Mouse (Mus musculus) neural tube, embryonic 10.5 days (tissue): Measurements from ENCODE around the gene Luc7l2.

Experiments
- DNase-seq: peaks from one replicate; pipeline ENCODE4 v3.0.0-alpha.2; 2017; ENCODE audit warnings: low spot score; ENCODE audit errors: extremely low spot score

Gene Luc7l2

DNA sequence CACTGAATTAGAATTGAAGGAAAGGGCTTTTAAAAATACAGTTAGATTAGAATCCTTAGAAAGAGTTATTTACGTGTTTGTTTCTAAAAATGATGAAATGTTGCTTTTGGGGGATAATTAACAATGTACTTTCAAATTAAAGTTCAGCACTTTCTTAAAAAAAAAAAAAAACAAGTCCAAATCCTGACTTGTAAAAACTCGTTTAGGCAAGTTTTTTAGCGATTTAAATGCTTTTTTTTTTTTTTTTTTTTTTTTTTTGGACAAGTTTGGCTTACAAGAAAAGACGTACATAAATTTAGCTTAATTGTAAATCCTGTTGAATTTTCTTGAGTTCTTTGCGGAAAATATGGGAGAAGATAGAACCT is 1.5 kb downstream of the Luc7l2 start:
- DNase-seq, result no peak

DNA sequence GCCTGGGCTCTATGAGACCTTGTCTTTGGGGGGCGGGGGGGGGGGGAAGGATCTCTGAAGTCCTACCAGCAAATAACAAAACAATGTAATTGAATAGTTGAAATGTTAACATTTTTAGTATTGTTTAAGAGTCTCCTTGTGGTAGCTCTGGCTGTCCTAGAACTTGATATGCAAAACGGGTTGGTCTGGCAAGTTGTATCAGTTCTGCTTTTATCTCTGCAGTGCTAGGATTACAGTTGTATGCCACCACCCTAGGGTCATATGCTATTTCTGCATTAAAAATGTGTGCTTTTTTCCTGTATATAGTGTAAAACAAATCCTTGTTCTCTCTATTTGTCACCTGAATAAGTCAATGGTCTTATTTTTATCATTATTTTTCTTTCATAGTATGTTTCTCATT is 25.0 kb downstream of the Luc7l2 start:
- no peak for DNase-seq

DNA sequence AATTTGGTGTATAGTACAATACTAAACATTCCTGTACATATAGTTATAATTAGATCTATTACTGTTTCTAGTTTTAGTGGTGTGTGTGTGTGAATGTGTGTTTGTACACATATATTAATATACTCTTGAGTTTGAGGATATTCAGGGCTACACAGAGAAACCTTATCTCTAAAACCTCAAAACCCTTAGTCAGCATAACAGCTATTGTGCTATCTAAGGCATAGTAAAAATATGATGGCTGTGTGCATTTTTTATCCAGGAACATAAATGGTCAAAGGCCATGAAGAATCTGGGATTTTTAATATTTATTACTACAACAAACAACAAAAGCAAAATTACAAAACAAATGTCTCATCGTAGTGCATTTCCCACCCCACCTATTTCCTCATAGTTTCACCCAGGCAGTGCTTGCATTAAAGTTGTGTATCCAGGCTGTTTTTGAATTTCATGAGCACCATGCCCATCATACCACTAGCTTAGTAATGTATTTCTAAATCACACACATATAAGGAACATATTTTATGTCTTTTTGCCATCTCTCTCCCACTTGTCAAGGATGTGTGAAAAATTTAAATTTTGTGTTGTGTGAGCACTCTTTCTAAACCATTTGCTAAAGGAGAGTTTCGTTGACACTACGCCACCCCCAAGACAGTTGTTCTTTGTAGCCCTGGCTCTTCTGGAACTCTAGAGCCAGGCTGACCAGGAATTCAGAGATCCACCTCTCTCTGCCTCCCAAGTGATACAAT is 29.2 kb downstream of the Luc7l2 start:
- DNase-seq, result no peak

DNA sequence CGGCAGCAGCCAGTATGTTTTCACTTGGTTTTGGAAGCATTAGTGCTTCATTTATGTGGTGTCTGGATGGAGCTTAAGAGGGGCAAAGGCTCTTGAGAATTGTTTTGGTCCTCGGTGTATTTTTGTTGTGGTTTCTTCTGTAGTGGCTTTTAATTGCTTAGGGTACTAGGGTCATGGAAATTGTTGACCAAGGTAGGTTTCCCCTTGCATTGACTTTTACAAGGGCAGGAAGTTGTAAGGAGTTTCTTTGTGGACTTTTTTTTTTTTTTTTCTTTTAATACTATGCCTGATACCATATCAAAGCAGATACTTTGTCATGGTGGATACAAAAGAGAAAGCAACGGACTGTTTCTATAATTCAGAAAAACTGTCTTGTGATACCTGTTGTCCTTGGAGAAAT is 30.6 kb downstream of the Luc7l2 start:
- no peak for DNase-seq

DNA sequence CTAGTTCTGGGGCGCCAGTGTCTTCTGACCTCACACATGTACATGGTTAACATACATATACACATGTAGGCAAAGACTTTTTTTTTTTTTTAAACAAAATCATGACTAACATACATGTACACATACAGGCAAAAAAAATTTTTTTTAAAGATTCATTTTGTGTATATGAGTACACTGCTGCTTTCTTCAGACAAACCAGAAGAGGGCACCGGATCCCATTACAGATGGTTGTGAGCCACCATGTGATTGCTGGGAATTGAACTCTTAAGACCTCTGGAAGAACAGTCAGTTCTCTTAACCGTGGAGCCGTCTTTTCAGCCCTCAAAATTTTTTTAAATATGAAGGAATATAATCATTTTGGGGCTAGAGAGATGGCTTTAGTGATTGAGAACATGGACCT is 46.3 kb downstream of the Luc7l2 start:
- no peak for DNase-seq

DNA sequence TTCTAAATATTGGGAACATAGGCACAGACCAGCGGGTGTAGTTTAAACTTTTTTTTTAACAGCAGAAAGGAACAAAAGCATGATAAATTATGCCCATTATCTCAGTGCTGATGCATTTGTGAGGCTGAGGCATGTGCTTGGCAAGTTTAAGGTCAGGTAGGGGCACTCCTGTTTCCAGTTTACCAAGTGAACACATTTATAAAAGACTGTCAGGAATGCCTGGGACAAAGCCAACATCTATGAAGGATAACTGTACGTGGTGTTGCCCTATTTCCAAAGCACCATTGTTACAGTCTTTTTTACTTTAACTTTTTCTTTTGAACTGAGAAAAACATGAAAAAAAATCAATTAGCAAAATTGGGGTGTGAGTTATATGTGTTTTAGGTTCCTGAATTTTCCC is 58.8 kb downstream of the Luc7l2 start:
- DNase-seq, result no peak

DNA sequence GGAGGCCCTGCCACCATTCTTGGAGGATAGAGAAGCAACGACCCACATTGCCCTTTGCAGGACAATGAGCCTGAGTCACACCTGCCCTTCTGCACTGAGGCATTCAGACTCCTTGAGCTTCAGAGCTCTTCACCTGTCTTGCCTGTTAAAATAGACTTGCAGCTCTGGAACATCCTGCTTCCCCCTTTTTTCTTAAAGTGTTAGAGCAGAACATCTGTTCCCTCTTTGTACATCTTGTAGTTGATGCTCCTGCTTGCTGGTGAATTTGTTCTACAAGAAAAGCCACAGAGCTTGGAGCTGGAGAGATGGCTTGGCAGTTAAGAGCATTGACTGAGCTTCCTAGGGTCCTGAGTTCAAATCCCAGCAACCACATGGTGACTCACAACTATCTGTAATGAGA is 71.3 kb downstream of the Luc7l2 start:
- no peak for DNase-seq

DNA sequence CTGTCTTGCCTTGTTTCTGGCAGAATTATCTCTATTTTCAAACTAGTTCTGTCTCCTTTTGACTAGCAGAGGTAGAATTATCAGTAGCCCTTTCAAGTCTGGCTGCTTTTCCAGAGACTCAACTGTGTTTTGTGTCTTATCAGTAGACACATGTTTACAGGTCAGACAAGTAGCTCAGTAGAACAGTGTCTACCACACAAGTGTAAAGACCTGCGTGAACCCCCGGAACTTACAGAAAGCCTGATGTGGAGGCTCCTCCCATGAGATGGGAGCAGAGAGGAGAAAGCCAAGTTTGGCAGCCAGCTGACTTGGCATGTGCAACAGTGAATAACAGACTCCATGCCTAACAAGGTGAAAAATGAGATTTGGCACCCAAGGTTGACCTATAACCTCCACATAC is 72.3 kb downstream of the Luc7l2 start:
- peak; percentile 11 for DNase-seq

DNA sequence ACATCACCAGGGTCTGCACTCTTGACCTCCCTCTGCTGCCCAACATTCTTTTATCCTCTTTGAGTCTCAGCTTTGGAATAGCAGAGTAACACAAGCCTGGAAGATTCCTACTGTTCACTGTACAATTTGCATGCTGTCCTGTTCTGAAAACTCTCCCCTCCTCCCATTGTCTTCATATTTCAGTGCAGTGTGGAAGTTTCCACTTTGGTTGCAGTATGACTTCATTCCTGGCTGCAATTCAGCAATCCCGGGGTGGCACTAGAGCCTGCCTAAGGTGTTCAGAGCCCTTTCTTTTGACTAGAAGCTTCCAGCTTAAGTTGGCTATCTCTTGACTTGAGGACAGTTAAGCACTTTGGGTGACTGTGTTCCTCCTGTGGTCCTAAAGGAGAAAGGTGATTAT is 73.3 kb downstream of the Luc7l2 start:
- DNase-seq, result no peak

DNA sequence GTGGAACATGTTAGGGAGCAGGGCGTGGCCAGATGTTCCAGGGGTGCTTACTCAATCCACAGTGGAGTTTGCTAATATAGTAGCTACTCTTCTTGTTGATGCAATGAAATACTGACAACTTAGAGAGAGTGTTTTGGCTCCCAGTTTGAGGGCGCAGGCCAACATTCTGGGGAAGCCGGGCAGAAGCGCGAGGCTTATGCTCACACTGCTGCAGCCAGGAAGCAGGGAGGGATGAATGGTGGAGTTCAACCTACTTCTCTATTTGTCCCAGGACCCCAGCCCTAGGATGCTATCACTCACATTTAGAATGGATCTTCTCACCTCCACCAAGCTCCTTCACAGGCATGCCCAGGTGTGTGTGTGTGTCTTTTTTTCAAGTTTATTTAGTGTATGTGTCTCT is 75.0 kb downstream of the Luc7l2 start:
- DNase-seq, result peak; percentile 4

DNA sequence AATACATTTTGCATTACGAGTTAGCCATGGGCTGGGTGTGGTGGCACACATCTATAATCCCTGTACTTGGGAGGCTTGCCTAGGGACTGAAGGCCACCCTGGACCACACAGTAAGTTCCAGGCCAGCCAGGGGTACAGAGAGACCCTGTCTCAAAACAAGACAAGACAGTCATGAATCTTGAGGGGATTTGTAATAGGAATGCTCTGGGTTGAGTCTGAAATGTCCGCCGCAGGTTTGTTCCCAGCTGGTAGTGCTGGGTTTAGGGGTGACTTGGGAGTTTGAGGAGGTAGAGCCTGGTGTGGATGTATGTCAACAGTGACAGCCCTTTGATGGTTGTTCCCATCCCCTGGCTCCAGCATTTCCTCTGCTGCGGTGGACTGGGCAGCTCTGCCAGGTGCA is 75.9 kb downstream of the Luc7l2 start:
- no peak for DNase-seq

DNA sequence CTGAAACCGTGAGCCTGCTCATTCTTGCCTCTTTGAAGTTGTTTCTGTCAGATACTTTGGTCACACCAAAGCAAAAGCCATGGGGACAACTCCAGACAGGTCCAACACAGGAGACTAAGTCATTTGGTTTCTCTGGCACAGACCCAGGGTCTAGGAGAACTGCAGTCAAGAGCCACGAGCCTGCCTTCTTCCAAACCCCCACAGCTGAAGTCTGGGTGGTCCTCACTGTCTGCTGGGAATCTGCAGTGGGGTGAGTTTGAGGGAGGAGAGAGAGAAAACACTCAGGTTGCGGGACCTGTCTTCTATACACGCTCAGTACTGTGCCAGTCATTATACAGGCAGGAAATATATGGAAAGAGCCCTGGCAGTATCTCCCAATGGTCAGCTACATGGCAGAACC is 76.4 kb downstream of the Luc7l2 start:
- peak; percentile 7 for DNase-seq

DNA sequence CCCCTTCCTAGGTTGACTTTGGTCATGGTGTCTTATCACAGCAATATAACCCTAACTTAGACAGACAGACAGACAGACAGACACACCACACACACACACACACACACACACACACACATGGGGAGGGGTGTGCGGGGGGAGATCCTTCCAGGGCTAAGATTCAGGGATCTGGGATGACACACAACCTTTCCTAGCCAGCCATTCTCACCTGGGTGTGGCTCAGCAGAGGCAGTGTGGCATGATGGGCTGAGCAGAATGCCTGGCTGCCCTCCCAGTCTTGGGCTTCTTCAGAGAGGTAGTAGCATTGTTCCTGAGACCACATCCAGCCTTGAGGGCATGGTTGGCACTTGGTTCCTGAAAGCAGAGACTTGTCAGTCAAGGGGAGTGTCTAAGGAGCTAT is 78.4 kb downstream of the Luc7l2 start:
- no peak for DNase-seq

DNA sequence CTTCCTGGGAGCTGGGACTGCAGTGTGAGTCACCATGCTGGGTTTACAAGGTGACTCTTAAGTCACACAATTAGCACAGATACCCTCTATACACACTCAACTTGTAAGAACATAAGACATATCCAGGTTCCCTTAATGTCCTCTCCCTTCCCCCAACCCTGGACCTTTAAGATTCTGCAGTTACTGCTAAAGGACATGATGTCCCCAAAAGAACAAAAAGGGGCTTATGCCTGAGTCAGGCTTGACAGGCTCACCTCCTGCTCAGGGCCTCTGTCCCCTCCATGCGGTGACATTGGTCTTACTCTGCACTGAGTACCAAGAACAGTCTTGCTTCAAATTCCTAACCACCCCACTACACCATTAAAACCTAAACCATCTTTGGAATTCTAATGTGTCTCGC is 81.7 kb downstream of the Luc7l2 start:
- no peak for DNase-seq

DNA sequence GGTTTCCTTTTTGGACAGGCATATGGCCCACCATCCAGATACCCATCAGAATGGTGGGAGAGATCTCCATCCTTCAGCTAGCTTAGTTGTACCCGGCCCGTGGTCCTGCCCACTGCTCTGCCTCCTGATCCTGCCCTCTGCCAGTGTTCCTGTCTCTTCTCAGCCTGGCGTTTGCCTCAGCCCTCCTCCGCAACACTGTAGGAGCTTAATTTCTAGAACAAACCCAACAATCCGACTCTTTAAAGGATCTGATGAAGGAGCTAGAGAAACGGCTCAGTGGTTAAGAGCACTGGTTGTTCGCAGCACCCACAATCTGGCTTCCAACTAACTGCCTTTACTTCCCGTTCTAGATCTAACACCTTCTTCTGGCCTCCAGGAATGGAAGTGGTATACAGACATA is 83.3 kb downstream of the Luc7l2 start:
- DNase-seq, result no peak

DNA sequence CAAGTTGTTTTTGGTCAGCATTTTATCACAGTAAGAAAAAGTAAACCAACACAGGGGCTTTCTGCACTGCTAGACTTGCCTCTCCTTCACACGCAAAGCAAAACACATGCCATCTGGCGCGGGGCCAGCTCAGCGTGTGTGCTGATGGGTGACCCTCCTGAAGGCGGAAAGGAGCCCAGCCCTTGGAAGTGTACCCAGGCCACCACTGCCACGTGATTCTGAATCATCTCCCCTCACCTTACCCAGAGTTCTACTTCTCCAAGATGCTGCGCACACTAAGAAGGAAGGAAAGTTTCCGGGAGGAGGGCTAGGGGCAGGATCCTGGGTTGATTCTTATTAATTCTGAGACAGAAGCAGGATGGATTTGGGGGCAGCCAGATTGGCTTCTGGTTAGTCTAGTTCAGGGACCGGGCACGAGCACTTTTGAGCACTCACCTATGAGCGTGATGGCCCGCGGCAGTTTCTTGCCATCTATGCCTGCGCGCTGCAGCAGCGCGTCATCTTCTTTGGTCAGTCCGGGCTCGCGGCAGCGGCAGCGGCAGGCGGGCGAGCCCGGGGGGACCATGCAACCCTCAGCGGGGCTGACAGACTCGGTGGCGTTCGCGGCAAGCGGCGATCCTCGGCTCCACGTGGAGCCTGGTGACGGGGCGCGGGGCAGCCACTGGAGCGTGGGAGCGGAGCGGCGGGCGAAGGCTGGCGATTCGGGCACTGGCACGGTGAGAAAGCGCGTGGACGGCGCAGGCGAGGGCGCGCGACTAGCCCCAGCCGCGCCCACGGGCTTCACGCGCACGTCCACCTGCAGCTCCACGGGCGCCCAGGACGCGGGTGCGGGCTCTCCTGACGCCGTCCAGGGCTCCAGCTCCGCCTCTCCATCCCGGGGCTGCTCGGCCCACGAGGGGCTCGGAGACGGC is 85.1 kb downstream of the Luc7l2 start:
- peak; percentile 67 for DNase-seq

DNA sequence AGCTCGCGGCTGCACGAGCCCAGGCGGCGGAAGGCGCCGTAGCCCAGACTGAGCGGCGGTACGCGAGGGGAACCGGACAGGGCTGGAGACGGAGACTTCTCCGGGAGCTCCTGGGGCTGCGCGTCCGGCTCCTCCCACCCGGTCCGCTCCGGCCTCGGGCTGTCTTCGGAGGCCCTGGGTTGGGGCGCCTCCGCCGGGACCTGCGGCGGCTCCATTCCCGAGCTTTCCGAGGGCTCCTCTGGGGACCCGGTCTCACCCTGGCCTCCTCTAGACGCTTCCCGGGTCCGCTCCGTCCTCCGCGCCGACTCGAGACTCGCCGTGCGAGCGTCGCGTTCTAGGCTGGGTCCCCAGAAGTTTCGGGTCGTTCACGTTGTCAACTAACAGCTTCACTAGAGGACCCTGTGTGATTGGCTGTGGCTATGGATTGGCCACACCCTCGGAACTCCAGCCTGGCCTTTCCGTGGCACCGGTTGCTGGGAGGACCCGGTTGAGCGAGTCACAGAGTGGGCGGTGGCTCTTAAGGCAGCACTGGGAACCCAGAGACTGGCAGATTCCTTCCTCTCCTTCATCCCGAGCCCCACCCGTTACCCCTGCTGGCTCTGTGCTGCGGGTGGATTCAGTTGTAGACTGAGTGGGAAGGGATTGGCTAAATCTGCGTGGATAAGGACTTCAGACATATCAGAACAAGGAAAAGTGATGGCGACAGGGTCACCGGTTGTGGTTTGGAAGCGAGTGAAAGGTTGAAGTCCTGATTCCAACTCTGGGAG is 85.9 kb downstream of the Luc7l2 start, which contains the start of gene Klrg2:
Gene Klrg2, minus strand, starts transcription at position 391 of the 767 bp plus-strand sequence.
- DNase-seq, result peak; percentile 64

DNA sequence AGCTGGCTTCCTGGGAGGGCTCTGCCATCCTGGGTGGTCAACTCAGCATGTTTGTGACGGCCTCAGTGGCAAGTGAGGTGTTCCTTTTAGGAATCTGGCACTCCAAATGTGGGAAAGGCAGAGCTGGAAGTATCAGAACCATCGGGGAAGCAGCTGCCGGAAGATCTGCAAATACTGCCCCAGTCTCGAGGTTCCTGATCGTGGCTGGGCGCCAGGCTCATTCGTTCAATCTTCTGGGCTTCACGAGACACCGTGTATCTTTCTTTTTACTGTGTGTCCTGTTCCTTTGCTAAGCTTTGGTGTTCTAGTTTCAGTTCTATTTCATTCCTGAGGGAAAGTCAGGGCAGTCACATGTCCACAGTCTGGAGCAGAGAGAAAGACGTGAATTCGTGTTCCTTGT is 89.3 kb downstream of the Luc7l2 start:
- no peak for DNase-seq

DNA sequence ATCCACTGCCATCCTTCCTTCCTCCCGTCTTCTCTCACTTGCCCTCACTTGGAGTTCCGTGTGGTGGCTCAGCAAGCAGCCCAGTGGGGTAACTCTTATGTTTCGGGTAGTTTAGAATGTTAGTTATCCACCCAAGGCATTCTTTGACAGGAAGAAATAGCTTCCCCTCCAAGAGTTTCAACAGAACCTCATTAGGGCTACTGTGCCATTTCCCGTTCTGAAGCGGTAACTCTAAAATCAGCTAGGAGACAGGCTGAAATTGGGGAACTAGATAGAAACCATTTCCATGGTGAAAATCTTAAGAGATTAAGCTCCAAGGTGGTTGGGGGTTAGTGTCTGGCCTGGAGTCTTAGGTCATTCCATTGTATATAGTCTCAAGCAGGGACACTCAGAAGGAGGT is 90.1 kb downstream of the Luc7l2 start:
- no peak for DNase-seq

DNA sequence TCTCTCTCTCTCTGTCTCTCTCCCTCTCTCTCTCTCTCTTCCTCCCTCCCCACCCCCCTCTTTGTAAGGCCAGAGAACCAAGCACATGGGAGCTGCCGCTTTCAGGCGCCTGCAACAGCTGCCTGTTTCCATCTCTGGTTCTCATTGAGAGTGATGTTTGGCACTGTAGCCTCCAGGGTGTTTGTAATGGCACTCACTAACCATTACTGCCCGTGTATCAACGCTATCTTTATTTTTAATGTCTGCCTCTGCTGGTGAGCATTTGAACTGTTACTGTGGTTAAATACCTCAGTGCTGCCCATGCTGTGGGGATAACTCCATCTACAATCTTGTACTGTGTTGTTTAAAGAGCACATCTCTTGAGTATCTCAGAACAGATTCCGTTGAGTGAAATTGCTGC is 90.5 kb downstream of the Luc7l2 start:
- no peak for DNase-seq

DNA sequence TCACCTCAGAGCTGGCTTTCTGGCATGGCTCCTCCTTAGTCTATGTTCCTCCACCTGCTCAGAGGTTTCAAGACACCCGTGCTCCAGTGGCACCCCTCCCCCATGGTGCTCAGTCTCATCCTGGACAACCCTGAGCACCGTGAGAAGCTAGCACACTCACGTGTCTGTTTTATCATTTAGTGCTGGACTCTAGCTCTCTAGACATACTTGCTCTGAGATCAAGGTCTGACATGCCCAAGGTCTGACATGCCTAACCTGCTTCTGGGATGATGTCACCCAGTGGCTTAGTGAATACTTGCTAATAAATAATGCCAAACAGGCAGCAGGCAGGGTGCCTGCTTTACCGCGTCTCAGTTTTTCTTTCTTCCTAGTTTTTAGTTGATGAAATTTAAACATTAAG is 91.5 kb downstream of the Luc7l2 start:
- DNase-seq, result no peak

DNA sequence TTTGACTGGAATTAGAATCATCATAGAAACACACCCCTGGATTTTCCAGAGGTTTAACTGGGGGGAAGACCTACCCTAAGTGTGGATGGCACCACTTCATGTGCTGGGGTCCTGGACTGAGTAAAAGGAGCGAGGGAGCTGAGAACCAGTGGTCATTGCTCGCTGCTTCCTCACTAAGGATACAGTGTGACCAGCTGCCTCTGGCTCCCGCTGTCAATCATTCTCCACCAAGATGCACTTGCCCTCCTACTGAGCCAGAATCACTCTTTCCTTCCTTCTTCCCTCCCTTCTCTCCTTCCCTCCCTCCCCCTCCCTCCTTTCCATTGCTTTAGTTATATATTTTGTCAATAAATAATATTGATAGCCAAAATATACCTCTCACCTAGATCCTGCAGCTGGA is 91.9 kb downstream of the Luc7l2 start:
- no peak for DNase-seq
